Mouse (Mus musculus) adrenal gland, adult 18-20 months (tissue): ENCODE results near the gene Gata5. TPM values are rescaled to one million over a fixed set of nuclear protein-coding genes. Genes with fewer than 3 reads are reported as not detected.

Source experiments
- DNase-seq, 2 experiments: peaks; one replicate each; pipeline ENCODE4 v3.0.0; 2021 to 2022; ENCODE audit warnings: low spot score in 2 of 2
- long read RNA-seq, 2 experiments: library from polyadenylated mRNA; stranded (forward); transcript quantifications; one replicate each; pipeline ENCODE4 v2.0.0; 2021
- total RNA-seq, 2 experiments: library from RNA; stranded (reverse); gene quantifications; 1 replicate in 1 of 2; 2 replicates in 1 of 2; pipeline ENCODE4 v1.2.3; 2021

Gene Gata5
- under 1 TPM in 1 of 2 experiments, not detected in 1; 0.16 TPM for total RNA-seq
- long read RNA-seq, experiment 1 = 0 reads
- long read RNA-seq, experiment 2 = 0 reads

DNA sequence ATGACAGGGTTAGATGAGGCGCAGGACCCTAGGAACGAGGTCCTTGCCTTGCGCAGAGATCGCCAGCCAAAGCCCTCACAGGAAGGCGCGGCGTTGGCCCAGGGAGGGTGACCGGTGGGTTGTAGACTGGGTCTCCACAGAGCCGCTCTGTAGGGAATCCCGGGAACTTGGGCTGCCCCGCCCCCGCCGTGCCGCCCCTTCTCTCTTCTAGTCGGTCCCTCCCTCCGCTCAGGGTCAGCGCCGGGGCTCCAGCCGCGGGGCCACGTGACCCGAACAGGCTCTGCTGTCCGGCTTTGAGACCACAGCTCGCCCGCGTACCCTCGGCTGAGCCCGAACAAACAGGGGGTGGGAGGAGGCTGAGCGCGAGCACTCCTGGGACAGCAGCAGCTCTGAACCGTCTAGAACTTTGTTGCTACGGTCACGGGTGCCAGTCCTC, at the start of gene Gata5:
TSS of gene Gata5 (minus strand) at position 149 of the 436 bp plus-strand sequence.
- peak; percentile 13 to 30 for DNase-seq

DNA sequence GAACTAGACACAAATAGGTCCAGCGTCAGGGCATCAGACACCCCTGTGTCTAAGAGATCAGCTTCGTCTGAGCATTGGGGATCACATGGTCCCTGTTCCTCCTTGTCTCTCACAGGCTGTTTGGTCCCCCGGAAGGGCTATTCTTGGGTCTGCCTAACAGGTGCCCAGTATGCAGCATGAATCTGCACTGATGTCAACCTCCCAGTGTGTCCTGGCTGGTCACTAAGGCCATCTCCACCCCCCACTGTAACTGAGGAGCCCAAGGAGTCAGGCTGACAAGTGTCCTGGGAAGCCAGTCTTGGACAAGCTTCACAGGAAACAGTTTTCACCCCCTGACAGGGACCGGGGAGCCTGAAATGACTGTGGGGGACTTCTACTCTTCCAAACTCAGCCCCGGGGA, 42.2 kb upstream of the Gata5 start:
- DNase-seq = no peak

DNA sequence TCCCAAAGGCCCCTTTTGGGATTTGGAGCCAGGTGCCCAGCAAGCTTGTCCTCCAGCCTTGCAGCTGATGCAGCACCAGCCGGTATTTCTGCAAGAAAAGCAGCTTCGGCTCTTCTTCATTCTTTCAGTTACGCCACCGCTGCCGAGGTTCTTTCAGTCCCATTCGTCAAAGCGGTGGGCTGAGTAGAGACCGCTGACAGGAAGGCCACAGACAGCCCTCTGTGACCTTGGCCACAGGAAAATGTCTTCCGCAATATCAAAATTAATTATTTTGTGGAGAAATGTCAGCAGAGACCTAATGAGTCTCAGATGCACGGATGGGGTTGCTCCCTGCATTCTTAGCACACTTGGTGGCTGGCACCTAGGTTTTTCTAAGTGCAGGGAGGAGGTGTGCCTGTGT, 38.8 kb upstream of the Gata5 start:
- DNase-seq = peak in 1 of 2 experiments; percentile 8

DNA sequence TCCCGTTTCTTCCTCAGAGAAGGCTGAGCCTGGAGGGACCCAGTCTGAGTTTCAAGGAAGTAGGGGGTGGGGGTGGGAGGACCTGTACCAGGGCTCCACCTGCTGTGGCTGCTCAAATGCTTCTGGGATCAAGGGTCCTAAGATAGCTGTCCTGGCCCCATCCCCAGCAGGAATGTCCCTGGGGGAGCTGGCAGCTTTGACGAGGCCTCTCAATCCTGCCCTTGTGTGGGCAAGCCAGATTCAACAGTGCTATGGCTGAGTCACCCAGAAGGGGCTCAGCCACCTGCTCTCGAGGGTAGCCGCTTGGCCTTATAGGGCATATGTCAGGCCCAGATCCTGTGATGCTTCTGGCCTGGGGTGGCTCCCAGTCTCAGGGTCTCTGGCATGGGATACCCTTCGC, 33.9 kb upstream of the Gata5 start:
- no peak for DNase-seq

DNA sequence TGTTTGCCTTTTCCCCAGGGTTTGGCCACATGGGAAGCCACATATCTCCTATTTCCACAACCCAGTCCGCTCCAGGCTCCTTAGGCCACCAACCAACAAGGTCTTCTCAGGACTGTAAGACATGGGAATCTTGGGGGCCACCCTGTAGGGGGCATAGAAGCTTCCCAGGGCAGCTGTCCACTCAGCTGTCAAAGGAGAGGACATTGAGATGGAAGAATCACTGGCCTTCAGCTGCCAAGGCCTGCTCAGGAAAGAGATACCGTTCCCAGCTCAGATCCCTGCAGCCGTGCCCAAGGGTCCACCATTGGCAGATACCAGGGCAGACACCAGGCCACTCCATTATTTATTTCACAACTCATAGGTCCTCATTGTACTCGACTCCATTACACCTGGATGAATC, 32.9 kb upstream of the Gata5 start:
- no peak for DNase-seq

DNA sequence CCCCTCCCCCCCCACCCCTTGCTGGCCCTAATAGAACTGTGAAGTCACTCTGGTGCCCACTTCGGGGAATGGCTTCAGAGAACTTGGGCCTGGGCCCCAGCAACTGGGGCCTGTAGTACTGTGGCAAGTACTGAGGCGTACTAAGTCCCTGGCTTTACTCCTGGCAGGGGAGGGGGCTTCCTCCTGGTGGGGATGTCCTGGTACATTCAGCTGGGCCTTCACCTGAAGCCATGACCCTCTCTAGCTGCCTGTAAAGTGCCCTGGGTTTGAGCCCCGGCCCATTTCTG, 28.9 kb upstream of the Gata5 start:
- no peak for DNase-seq

DNA sequence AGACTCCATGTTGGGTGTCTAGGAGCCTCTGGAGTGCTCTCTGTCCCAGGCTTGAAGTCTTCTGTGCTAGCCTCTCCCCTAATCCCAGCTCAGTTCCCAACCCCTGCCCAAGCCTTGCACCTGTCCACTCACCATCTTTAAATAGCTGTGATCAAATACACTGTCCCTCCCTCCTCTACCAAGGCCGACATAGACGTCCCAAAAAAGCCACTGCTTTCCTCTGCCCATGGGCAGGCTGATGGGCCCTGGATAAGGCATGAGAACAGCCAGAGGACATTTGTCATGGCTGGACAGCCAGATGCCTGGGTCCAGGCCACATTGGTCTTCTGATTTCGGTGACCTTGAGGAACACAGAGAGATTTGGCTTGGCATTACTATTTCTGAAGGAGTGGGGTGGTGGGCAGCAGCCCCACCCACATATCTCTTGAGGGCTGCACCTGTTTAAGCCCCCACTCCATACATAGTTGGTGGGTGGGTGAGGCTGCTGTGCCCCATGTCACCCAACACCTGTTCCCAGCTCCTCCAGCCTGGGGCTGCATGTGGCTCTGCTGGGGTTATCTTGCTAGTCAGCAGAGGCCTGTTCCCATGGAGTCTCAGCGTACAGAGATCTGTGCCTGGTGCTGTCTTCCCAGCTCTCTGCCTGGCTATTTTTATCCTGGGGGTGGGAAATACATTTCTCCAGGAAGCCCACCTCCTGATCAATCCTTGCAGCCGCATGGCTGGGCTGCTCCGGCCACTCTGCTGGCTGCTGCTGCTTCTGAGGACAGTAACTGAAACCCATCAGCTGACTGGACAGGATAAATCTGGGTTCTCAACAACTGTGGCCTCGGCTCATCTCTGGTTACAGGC, 28.3 kb upstream of the Gata5 start:
- DNase-seq = no peak

DNA sequence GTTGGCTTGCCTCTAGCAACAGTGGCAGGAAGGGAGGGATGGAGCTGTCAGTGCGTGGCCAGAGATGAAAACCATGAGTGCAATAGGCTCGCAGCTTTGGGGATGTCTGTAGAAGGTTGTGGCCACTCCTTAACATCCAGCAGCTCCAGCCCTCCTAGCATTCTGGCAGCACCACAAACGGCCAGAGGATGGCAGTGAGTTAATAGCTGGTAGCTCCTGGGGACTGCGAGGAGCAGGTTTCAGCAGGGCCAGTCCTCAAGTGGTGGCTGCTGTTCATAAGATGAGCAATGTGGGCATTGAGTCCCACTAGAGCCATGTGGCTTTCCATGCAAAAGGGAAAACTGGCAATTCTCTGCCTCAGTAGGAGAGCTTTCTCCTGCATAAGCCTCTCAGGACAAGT, 24.6 kb upstream of the Gata5 start:
- DNase-seq = no peak

DNA sequence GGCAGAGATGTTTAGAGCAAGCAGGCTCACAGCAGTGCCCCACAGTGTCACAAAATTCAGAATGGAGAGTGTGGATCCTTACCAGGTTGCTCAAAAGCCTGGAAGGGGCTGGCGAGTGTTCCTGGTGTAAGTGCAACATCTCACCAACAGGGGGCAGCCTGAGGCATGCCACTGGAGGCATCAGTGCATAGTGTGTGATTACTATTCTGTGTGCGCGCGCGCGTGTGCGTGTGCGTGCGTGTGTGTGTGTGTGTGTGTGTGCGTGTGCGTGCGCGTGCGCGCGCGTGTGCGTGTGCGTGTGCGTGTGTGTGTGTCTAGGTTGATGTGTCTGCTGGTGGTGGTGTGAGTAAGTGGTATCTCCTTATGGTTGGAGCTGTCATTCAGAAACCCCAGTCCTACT, 18.8 kb upstream of the Gata5 start:
- peak; percentile 24 to 27 for DNase-seq

DNA sequence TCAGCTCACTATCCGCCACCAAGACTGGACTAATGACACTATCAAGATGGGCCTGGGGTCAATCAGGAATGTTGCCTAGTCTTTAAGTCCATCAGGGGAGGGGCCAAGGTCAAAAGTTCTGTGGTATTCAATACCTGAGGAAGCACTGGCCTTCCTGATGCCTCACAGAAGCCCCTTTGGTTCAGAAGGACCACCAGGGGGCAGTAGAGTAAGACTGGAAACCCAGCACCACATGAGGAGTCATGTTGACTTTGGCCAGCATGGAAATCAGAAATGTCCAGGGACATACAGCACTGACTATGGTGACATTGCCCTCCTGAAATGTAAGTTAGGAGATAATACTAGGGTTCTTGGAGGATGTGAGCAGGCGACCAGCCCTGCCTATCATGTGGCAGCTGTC, 16.2 kb upstream of the Gata5 start:
- DNase-seq = no peak

DNA sequence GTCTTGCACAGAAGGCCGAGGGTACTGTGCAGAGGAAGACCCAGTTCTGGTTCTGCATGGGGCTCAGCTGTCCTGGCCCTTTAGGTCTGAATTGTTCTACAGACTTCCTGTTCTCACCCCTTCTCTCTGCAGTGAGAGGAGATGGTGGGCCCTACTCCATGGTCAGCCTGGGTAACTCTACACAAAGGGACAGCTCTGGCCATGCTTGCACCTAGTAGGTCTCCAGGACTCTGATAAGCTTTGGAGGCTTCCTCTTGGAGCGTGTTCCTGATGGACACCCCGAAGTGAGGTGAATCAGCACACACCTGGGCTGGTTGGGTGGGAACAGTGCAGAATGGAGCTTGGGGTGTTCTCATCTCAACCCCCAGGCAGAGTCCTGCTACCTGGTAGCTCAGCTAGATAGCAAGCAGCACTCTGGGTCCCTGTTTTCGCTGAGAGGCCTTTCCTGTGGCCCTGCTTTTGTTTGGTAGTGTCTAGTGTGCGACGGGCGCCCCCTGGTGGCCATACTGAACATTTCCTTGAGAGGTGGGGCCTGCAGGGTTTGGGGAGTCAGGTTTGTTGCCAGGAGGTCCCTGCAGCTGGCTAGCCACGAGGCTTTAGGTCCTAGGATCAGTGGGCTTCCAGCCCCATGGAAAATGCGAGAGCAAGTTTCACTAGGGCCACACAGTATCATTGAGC, 12.5 kb upstream of the Gata5 start:
- DNase-seq = peak; percentile 75 to 82

DNA sequence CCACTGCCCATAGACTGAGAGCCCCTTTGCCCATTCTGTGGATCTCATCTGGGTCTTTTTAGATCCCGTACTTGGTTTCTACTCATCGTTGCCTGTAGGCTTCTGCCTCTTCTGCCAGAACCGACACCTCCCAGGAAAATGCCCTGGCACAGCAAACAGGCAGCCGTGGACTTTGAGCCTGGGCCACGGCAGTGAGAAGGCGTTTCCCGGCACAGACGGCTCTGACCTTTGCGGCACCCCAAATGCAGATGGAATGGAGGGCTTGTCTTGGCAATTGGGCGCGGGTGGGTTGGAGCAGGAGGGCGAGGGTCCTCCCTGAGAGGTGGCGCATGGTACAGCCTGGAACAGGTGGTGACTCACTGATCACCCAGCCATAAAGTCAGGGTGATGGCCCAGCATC, 8.6 kb upstream of the Gata5 start:
- no peak for DNase-seq

DNA sequence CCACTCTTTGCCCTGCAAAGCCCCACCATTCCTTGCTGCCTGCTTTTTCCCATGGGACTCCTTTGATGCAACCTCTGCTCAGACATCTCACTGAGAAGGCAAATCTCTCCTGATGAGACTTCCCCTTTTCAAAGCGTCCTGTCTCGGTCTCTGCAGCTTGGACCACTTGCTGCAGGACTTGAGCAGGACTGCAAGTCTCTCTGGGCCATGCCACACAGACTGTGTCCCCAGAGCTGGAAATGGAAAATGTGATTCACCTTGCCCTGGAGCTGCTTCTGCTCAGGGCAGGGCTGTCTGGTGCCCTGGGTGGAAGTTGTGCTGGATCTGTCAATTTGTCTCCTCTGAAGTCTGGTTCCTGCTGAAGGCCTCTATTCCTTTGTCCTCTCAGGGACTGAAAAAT, 7.7 kb upstream of the Gata5 start:
- no peak for DNase-seq

DNA sequence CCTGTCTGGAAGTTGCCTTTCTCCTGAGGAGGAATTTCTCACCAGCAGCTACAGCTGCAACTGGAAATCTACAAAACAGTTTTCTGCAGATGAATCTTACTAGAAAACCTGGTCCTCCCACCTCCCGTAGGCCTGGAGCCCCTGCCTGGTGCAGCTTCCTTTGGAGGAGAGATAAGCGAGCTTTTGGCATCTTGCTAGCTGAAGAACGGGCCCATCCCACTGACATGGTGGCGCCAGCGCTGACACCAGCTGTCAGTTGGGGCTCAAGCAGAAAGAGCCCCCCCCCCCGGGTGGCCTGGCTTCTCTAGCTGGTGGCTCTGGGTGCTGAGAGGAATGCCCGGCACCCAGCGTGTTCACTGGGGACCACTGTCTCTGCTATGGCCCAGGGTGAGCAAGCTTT, 6.7 kb upstream of the Gata5 start:
- DNase-seq = no peak

DNA sequence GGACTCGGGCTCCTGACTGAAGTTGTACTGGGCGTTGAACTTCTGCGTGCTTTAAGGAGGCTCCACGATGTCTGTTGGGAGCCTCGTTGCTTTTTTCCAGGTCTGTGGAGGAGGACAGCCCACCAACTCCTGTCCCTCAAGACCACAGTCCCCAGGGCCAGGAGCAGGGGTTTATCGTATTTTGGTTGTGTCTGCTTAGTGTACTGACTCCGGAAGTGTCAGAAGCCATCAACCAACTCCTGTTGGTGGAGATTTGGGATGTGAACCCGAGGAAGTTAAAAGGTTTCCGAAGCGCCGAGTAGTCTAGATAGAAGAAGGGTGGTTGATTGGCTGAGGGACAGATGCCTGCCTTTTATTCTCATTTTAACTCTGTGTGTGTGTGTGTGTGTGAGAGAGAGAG, 5.4 kb upstream of the Gata5 start:
- no peak for DNase-seq

DNA sequence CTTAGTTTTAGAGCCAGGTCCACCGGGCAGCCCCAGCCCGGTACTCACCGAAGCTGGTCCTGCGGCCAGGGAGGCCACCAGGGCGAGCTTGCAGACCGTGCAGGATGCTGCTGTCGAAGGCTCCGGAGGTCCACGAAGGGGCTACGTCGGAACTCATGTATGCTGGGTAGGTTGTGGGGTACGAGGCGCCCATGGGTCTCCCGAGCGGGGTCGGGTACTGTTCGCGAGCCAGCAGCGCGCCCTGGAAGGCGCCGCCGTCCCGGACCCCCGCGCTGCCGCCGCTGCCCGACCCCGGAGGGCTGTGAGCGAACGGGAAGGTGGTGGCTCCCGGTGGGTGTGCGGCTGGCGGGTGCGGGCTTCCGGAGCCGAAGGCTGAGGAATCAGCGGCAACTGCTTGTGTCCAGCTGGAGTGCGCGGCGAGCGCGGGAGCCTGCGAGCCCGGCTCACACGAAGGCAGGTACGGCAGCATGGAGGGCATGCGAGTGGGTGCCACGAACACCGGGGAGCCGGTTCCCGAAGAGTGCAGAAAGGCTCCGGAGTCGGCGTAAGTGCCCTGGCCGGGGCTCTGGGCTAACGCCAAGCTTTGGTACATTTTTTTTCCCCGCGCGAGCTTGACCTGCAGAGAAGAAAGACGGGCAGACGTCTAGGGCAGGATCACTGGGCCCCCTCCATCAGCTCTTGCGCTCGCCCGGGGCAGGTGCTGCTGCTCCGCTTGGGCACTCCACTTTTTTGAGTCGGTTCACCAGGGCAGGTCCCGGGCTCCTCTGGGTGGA, 535 bp downstream of the Gata5 start:
- no peak for DNase-seq

DNA sequence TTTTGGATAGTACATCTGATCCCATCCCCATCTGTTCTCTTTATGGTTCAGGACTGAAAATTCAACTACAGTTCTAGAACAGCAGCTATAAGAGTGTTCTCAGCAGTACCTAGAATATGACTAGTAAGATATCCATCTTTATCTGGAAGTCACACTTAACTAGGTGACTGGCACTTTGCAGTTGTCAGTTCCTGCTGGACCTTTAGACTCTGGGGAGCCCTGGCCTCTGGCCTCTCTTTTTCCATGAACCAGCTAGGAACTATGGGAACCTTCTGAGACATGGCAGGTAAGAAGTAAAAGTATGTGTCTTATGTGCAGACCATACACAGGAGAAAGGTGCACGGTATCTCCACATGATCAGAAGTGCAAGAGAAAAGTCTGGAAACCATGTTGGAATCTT, 5.0 kb downstream of the Gata5 start:
- DNase-seq = no peak

DNA sequence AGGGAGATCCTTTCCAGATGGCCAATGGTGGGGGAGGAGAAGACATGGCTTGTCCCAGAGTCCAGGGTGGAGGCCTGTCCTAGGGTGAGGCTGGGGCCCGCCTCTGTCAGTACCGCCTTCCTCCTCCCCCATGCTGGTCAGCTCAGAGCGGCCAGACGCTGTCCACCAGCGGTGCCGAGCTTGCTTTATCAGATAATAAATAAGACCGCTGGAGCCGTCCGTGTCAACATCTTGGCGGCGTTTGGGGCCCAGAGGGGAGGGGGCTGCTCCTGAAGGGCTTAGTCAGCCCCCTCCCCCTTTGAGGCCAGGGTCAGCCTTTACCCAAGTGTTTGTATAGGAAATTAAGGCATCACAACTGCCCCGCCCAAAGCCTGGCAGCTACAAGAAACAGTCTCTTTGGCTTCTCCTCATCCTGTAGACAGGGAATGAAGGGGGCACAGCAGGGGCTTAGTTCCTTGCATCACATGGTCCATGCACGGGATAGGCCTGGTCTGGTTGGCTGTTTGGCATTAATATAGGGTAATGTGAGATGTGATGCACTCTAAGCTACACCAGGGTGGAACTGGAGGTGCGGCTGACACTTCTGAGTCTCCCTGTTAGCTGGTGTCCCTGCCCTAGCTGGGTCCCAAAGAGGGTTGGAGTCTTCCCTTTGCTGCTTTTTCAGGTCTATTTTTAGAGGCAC, 11.7 kb downstream of the Gata5 start:
- no peak for DNase-seq

DNA sequence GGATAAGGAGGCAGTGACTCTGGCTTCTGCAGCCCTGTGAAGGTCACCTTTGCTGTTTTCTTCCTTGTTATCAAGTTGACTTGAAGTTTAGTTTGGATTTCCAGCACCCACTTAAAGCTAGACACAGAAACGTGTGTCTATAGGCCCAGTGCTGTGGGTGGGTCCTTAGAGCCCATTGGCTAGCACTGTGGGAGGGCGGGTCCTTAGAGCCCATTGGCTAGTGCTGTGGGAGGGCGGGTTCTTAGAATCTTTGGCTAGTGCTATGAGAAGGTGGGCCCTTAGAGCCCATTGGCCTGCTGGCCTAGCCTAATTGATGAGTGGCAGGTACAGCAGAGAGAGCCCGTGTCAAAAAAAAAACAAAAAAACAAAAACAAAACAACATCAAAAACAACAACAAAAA, 14.3 kb downstream of the Gata5 start:
- DNase-seq = no peak

DNA sequence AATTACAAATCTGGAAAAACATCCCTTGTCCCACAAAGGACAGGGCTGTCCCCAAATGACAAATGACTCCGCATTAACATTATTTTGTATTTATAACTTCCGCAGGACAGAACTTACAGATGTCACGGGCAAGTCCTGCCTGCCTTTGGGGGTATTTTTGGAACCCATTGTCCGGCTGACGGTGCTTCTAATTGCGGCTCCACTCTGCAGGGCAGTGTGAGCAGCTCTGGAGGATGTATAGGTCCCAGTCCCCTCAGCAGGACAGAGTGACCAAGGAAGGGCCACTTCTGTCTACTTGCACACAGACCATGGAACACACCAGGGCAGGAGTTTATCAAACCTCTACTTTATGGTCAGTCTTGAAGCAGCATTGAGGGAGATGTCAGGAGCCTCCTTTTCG, 16.9 kb downstream of the Gata5 start:
- DNase-seq = no peak

DNA sequence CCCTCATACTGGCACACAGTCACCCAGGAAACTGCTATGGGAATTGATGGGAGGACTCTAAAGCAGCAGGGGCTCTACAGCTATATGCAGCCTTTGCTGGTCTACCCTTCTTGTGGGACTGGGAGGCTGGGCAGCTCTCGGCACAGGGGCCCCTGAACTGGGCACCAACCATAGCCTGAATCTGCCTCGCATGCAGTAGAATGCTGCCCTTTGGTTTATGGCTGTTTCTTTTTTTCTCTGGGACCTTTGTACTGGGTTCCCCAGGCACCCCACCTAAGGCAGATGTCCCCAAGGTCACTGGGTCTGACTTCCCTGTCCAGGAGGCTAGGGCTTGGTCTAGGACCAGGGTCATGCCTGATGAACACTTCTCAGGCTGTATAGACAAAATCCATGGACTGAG, 20.2 kb downstream of the Gata5 start:
- DNase-seq = no peak
